Mouse (Mus musculus) urinary bladder, postnatal 14 days (tissue): ENCODE measurements at regions not wholly inside any gene's neighbourhood (a gene's known extent, or its start where the extent isn't known, plus 50 kb on each side); places are given as distances from the start of the nearest gene placed in this dataset.

Experiments
- DNase-seq: peaks from one replicate; pipeline ENCODE4 v3.0.0; 2021; ENCODE audit warnings: low spot score

GRCm38 (mm10) chr1:156990567-156991494 lies 51.4 kb upstream of the Ralgps2 start:
- DNase-seq = peak; percentile 76

DNA sequence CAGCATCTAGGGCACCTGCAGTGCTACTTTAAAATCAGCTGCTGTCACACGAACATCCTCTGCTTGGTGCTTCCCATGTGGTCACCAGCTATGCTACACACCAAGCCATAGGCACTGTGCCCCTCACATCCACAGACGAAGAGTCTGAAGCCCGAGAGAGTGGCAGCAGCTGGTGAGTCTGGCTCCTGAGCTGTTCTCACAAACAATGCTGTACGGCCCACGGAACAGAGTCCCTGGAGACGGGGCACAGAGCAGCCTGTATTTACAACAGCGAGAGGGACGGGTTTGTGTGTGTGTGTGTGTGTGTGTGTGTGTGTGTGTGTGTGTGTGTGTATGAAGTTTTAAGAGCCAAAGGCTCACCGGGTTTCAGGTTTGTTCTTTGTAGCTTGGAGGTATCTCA lies 50.7 kb upstream of the Ralgps2 start:
- DNase-seq = no peak

DNA sequence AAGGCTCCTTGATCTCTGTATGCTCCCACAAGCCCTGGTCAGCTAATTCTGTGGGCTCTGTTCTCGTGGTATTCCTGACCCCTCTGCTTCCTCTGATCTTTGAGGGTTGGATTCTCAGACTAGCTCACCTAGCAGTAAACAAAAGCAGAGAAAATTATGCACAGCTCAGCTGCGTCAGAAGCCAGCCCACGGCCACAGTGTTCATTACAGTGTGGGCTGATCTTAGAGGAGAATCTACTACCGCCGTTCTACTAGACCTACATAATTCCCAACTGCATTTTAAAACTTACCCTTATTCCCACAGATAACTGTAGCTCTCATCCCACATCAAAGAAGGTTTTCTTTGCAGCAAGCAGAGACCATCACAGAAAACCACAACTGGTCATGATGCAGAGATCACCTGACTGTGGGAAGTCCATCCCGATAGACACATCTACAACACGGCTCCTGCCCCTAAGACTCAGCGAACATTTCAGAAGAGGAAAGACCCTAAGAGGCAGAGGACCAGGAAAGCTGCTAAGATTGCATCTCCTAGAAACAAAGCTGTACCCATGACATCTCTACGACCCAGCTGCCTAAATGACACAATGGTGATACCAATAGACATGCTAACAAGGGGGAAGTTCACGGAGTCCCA lies 49.8 kb upstream of the Ralgps2 start:
- DNase-seq = no peak
